Mouse (Mus musculus) left cerebral cortex, postnatal 25 days (tissue): Measurements from ENCODE around the gene 4933402N03Rik. TPM values are rescaled to one million over a fixed set of nuclear protein-coding genes. Genes with fewer than 3 reads are reported as not detected.

ENCODE experiments used
- DNase-seq, 2 experiments: peaks; one replicate each; pipeline ENCODE4 v3.0.0; 2022; ENCODE audit warnings: low spot score in 2 of 2, mixed read lengths in 1 of 2
- intact Hi-C: fragments of 180-260 bp; cut with DNase I; formaldehyde crosslinking; loops from one replicate; pipeline ENCODE4 v1.15.1; 2025
- total RNA-seq, 2 experiments: library from RNA; stranded (reverse); gene quantifications; 2 replicates each; pipeline ENCODE4 v1.2.3; 2021

The 4933402N03Rik gene
- not detected for total RNA-seq

DNA sequence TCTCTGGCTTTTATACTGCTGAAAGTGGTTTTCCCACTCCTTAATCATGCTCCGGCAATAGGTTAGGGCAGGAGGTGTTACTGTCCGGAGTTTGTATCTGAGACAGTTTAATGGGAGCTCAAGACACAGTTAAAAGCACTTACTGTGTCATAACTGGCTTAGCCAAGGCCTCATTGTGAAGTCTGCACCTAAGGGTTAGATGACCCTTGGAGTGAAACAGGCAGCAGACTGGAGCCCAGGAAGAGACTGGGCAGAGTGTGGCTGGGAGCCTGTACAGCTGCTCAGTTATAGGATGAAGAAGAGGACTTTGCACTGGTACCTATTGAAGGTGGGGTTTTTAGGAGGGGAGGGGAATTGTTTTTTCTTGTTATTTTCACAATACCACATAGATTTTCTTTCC, at the start of gene 4933402N03Rik:
TSS of gene 4933402N03Rik (minus strand) at position 101 of the 400 bp plus-strand sequence.
- no peak for DNase-seq
- intact Hi-C loops = no loop called here

GRCm38 (mm10) chr7:131187996-131188395, 41.9 kb upstream of the 4933402N03Rik start:
- intact Hi-C loops = loop anchor here (2.0 kb wide), 1 partner anchor 73 kb away; no protein-coding TSS in a partner anchor
- no peak for DNase-seq

- DNase-seq = peak; percentile 49 to 92
- intact Hi-C loops = loop anchor here (2.0 kb wide), 1 partner anchor 74 kb away; no protein-coding TSS in a partner anchor
Observed at GRCm38 (mm10) chr7:131187047-131187446, 40.9 kb upstream of the 4933402N03Rik start.

- DNase-seq = no peak
- intact Hi-C loops = loop anchor here (5.0 kb wide), 1 partner anchor 148 kb away; the partner anchor contains the start of gene Fam24a
Observed at GRCm38 (mm10) chr7:131184339-131184738, 38.2 kb upstream of the 4933402N03Rik start.

DNA sequence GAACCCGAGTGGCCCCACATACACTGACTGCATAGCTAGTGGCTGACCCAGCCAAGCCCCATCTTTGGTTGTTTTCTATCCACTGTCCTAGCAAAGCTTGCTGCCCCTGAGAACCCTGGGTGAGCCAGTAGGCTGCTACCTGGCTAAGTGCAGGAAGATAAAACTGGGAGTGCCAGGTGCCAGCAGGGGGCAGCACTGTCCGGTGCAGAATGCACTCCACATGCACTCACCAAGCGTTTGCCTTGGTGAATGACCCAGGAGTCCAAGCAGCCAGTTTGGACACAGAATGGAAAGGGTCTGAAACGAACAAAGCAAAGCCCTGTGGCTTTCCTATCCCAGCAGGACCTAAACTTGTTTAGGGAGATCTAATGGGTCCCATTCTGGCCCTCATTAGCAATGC, 36.6 kb upstream of the 4933402N03Rik start:
- intact Hi-C loops = loop anchor here (5.0 kb wide), 1 partner anchor 150 kb away; the partner anchor contains the start of gene Fam24a
- peak in 1 of 2 experiments; percentile 20 for DNase-seq

DNA sequence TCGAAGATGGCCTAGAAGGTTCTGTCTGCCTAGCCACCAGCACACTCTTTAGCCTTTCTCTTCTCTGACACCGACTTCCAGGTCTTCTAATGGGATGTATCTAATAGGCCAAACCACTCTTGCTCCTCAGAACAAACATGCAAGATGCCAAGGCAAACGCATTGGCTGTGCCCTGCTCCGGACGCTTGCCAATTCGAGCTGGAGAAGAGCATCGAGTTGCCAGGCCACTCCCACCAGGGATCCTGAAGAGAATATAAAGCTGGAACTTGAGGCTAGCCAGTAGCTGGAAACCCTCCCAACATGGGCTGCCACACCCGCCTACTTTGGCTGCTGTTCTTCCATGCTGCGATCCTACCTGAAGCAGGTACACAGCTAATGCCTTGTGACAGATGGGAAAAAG, 28.0 kb upstream of the 4933402N03Rik start, which contains the start of gene 5430419D17Rik:
TSS of gene 5430419D17Rik (plus strand) at position 282 of the 400 bp plus-strand sequence.
- no peak for DNase-seq
- intact Hi-C loops = no loop called here

DNA sequence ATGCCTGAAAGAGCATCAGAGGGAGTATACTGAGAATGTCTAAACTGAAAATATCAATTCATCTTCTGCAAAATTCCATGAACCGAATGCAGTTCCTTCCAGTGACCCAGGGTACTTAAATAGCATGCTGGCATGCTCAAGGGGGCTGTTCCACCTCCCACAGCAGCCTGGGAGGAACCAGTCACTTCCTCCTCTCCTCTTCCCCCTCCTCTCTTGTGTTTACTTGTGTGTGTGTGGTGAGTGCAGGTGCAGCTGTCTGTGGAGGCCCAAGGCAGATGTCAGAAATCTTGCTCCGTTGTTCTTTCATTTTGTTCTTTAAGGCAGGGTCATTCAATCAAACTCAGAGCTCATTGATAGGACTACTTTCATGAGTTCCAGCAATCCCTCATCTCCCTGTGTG, 23.0 kb upstream of the 4933402N03Rik start:
- DNase-seq = no peak
- intact Hi-C loops = no loop called here

DNA sequence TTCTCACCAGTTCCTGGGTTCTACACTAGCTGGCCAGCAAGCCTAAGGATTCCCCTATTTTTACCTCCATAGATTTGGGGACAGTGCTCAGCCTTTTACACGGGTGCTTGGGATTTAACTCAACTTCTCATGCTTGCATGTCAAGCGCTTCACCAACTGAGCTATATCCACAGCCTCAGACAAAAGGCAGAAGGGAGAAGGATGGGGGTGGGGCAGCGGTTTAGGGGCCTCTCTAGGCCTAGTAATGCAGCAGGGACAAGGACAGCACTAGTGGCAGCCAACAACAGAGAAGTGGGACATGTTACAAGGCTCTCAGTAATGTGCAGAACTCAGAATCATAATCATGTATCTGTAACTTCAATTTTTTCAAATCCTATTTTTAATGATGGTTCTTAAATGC, 21.7 kb upstream of the 4933402N03Rik start:
- intact Hi-C loops = no loop called here
- DNase-seq = no peak

DNA sequence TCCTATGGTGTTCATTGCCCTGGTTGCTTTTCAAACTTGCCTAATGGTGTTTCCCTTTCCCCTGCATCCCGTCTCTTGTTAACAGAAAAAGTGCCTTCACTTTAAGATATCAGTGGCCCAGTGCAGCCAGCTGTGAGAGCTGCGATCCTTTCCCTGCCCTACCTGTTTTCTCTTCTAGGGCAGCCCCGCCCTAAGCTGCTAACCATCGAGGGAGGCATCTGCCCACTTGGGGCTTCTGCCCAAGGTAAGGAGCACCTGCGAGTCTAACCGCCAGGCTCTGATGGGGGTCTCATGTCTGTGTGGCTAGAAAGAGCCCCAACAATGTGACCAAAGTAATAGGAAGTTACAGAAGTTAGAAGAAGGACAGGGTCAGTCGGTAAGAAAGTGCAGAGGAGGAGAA, 16.1 kb upstream of the 4933402N03Rik start:
- no peak for DNase-seq
- intact Hi-C loops = no loop called here

DNA sequence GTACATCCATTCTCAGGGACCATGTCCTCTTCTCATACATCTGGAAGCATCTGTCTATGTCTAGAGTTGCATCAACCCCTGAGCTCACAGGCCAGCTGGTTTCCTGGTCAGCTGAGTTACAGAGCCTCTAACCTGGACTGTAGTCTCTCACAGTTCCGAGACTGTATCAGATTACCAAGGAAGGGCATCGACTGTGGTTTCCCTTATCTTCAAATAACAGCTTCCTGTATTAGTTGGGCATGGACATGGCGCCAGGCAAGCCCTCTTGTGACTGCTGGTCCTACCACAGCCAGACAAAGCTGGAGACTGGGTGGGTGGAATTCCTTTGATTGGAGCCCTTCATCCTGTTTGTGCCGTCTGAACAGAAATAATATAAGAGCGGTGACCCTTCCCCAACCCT, 6.9 kb upstream of the 4933402N03Rik start:
- DNase-seq = no peak
- intact Hi-C loops = no loop called here

DNA sequence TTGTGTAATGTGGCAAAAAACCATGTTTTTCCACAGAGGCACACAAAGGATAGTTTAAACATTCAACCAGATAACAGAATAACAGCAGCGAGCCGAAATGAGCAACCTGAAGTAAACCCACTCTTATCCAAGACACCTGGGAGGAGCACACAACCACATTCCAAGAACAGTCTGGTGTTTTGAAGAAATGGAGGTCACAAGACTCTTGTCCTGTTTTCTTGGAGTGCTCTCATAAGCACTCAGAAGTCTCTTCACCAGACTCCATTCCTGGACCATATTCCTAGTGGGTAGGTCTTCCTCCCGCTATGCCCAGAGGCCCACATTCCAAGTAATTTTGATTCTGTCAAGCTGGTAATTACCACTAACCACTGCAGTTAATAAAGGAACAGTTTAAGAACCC, 4.1 kb upstream of the 4933402N03Rik start:
- no peak for DNase-seq
- intact Hi-C loops = no loop called here

DNA sequence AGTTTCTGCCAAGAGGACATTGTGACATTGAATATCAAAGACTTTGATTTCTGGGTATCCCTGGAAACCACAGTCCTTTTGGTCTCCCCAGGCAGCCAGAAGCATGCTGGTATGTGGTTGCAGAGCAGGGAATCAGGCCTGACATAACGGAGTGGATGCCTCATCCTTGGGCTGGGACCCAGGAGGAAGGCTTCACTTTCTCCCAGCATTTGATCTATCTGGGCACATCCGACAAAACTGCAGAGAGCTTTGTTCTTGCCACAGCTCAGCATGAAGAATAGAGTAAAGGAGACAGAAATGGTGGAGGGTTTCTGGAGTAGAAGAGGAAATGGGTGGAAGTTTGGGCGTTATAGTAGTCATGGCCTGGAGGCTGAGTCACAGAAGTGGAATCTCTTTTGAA, 12.9 kb downstream of the 4933402N03Rik start:
- intact Hi-C loops = no loop called here

GRCm38 (mm10) chr7:131130021-131130420, 16.1 kb downstream of the 4933402N03Rik start:
- intact Hi-C loops = no loop called here
- DNase-seq = no peak

More for the DNA sequence above, 12.9 kb downstream of the 4933402N03Rik start:
- no peak for DNase-seq

DNA sequence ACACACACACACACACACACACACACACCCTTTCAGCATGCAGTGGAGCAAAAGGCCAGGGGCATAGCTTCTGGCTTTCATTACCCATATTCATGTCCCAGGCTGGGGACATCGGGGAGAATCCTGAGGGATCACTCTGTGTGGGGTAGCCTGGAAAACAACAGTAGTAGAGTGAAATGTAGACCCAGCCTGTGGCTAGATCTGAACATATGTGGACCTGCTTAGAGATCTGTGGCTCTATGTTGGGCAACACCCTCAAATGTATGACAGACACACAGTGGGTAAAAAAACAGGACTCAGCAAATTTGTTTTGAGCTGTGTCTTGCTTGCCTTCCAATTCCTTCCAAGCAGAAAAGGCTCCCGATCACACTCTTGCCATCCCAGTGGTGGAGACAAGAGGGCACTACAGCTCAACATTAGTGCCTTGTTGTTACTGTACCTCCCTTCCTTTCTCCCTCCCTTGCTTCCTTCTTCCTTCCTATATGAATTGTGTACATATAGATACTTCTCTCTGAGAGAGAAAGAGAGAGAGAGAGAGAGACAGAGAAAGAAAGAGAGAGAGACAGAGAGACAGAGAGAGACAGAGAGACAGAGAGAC, 23.8 kb downstream of the 4933402N03Rik start:
- peak in 1 of 2 experiments; percentile 26 for DNase-seq
- intact Hi-C loops = no loop called here

GRCm38 (mm10) chr7:131114434-131114833, 31.7 kb downstream of the 4933402N03Rik start:
- peak; percentile 8 to 65 for DNase-seq
- intact Hi-C loops = loop anchor here (5.0 to 10.0 kb wide), 2 partner anchors 218 to 770 kb away; partner anchors contain the start of gene Fam24a

DNA sequence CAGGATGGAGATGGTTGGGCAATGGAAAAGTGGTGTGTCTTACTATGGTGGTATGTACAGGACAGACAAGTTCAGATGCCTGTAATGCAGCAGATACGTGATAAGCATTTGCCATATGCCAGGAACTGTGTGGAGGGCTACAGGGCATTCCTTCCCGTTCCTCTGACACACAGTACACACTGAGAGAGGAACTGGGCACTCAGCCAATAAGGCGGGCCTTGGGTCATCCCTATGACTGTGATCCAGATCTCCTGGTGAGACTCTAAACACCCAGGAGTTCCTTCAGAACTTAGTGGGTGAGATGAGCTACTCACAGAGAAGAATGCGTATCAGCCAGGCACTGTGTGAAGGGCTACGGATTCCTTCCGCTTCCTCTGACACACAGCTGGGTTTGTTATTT, 32.4 kb downstream of the 4933402N03Rik start:
- DNase-seq = peak; percentile 1 to 6
- intact Hi-C loops = loop anchor here (5.0 to 10.0 kb wide), 2 partner anchors 219 to 771 kb away; partner anchors contain the start of gene Fam24a

DNA sequence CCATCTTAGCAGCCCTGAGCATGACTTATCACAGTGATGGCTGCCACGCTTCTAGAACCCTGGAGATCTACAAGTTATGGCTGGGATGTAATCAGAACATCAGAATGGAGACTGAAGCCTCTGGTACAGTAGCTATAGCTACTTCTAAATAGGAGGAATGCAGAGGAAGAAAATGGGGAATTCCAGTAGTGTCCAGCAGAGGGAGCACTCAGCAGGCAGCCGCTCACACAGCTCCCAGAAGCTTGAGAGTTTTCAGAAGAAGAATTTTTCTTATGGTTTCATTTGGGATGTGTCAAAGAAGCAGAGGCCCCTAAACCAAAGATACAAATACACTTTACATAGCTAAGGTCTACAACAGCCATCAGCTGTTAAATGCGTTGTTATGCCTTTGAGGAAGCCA, 33.6 kb downstream of the 4933402N03Rik start:
- DNase-seq = peak; percentile 77 to 85
- intact Hi-C loops = loop anchor here (5.0 to 10.0 kb wide), 2 partner anchors 220 to 772 kb away; partner anchors contain the start of gene Fam24a
